Mouse (Mus musculus) olfactory bulb, adult 2 months (tissue): ENCODE measurements at regions not wholly inside any gene's neighbourhood (a gene's known extent, or its start where the extent isn't known, plus 50 kb on each side); places are given as distances from the start of the nearest gene placed in this dataset.

Experiments
- H3K27ac ChIP-seq: fragments of 200-500 bp; 2 replicates; pipeline ENCODE4 v1.5.1; 2012; ENCODE audit warnings: low read depth, low read length; ENCODE audit not compliant: insufficient read depth
- H3K4me1 ChIP-seq: fragments of 200-500 bp; 2 replicates; pipeline ENCODE4 v1.6.1; 2012; ENCODE audit warnings: low read length; ENCODE audit not compliant: control insufficient read depth, insufficient read depth
- H3K4me3 ChIP-seq: fragments of 200-500 bp; 2 replicates; pipeline ENCODE4 v1.5.1; 2012; ENCODE audit warnings: mild to moderate bottlenecking, low read depth, low read length, moderate library complexity; ENCODE audit not compliant: insufficient read depth
- CTCF ChIP-seq: fragments of 200-500 bp; IDR thresholded peaks from 2 replicates; pipeline ENCODE4 v1.5.1; 2012; ENCODE audit warnings: low read depth, mild to moderate bottlenecking, low read length, moderate library complexity; ENCODE audit not compliant: insufficient read depth
- POLR2A ChIP-seq: fragments of 200-500 bp; IDR thresholded peaks from 2 replicates; pipeline ENCODE4 v1.6.1; 2012; ENCODE audit warnings: mild to moderate bottlenecking, low read depth, low read length, moderate library complexity; ENCODE audit not compliant: insufficient read depth
- WGBS: fragments of 180-500 bp; shearing (Covaris S2); methylation state at CpG from one replicate; pipeline ENCODE4 v1.1.7; 2018; 5-methylcytosine and 5-hydroxymethylcytosine counted together

DNA sequence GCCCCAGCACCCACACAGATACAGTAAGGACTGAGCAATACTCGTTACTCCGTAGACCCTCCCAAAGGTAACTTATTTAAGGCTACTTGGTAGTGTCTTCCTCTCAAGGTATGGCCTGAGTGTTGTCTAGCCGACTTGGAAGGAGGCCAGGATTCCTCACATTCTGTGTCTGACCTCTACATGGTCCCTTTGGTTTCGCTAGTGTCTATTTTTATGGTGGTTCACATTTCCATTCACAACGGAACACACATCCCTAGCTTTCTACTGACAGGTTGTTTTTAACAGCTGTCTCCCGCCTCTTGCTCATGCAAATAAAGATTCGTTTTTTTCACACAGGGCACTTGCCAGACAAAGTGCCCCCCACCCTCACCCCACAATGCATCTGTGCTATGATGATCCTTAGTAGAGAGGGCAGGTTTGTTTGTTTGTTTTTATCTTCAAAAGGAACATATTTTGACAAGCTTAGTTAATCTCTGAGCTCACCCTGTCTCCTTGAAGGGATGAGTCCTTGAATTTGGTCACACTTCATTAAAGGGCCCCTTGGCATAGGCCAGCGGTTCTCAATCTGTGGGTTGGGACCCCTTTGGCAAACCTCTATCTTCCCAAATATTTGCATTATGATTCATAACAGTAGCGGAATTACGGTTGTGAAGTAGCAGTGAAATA is 52.7 kb downstream of the Phlda1 start:
- Histone ChIP-seq H3K4me3 (no peak overlapping the region), H3K27ac (no peak overlapping the region), H3K4me1 (no peaks in the 10 kb centered on the region)
- WGBS, result 81% methylated on average over 10 of the region's 10 CpGs
- TF ChIP-seq CTCF, result no peak

DNA sequence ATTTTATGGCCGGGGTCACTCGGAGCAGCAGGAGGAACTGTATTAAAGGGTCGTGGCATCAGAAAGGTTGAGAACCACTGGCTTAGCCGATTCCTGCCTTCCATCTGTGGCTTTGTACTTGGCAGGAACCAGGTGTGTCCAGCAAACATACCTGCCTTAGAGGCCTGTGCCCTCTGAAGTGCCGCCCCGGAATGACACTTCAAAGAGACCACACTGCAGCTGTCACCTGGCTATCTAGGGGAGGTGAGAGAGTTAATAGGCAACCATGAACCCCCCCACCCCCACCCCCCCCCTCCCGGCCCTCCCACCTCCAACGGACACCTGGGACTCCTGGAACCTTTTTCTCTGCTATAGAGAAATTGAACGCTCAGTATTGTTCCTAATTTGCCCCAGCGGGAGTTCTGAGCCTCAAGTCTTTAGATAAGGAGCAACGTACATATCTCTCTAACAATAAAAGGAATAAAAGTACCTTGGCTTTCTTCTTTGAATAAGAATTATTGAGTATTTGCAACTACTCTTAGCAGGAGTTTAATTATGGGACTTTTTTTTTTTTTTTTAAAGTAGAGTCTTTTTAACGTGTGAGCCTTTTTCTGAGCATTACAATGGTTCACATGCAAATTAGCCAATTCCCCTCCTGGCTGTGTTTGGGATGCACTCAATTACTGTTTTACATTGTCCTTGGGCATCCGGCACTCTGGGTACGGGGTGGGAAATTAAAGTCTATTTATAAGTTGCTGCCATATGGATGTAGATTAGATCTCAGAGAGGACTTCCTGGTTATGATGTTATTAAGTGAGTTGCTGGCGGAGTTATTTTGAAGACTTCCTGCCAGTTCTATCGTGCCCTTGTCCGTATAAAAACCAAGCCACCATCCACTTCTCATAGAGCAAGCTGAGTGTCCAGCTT is 53.5 kb downstream of the Phlda1 start:
- no peaks in the 10 kb centered on the region for H3K4me1 ChIP-seq
- no peak for TF ChIP-seq CTCF
- TF ChIP-seq POLR2A, result no peak
- no peak overlapping the region for H3K27ac ChIP-seq
- no peak overlapping the region for H3K4me3 ChIP-seq
- 57% methylated on average over 17 of the region's 17 CpGs for WGBS

DNA sequence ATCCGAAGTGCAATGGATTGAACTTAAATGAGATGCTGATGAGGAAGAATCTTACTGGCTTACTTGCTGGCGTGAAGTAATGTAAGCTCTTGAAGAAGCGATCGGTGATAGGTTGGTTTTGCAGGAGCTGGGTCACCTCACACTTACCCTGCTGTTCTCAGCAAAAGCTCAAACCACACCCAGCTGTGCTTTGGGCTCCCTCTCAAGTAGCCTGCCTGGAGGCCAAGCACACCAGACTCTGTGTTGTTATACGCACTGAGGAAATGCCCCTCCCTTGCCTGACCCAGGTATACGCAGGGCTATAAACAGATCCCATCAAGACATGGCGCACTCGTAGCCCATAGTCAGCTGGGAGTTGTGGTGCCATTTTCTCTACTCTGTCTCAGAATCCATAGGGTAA is 56.5 kb downstream of the Phlda1 start:
- peaks cover 2% of the 10 kb centered on the region; the same call in 1 of the 2 replicates for H3K4me1 ChIP-seq
- no peak overlapping the region for H3K4me3 ChIP-seq
- no peak overlapping the region for H3K27ac ChIP-seq
- 91% methylated on average over 8 of the region's 8 CpGs for WGBS
- TF ChIP-seq POLR2A (no peak), CTCF (no peak)

DNA sequence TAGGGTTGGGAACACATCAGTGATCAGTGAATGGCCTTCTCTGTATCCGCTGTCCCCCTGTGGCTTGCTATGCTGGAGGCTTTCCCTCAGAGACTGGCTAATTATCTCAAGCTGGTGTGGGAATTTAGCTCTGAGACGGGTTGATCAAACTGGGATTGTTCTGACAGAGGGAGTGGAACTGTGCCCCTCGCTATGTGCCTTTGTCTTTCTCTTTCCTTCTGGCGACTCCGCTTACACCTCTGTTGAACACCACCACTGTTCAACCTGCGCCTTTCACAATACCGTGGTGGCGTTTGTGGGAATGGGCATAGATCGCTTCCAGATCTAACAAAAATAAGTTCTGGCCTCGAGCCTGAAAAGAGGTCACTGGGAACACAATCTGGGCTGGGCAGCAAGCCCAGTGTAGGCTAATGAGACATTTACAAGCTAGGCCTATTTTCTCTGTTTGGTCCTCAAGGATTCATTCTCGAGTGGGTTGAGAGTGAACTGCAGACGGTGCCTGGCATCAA is 60.8 kb downstream of the Phlda1 start:
- WGBS, result 48% methylated on average over 12 of the region's 12 CpGs
- H3K4me3 ChIP-seq, result no peak overlapping the region
- TF ChIP-seq POLR2A (no peak), CTCF (no peak)
- H3K4me1 ChIP-seq, result peaks cover 2% of the 10 kb centered on the region; the same call in 1 of the 2 replicates
- H3K27ac ChIP-seq, result peak overlapping the region; percentile 22

DNA sequence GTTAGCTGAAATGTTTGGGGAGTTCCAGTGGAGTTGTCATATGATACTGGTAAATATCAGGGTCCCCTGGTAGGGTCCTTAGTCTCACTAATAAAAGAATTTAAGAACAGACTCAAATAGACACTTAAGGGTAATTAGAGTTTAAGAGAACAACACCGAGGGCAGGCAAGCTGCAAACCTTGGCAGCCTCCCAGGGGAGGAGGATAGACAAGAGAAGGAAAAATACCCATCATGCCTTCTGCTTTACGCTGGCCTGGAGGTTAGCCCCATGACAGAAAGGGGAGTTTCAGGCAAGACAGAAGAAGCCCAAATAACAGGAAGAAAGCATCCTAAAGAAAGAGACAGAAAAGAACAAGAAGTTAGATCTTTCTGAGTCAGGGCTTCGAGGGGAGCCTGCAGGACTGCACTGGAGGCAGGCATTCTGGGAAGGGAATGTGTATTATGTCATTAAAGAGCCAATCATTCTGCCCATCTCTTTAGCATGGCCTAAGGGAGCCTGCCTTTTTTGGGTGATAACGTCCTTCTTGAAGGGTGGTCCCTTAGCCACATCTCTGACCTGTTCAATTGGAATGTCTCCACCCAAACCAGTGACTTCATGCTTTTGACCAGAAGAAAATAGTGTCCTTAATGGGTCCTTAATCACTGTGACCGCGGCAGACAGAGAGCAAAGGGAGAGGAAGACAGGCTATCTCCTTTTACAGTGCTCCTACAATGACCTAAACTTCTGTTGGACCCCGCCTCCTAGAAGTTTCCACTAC is 64.6 kb downstream of the Phlda1 start:
- 60% methylated on average over 7 of the region's 7 CpGs for WGBS
- Histone ChIP-seq H3K4me3 (no peak overlapping the region), H3K4me1 (peaks cover 5% of the 10 kb centered on the region; the same call in 1 of the 2 replicates), H3K27ac (no peak overlapping the region)
- no peak for TF ChIP-seq POLR2A
- no peak for TF ChIP-seq CTCF

DNA sequence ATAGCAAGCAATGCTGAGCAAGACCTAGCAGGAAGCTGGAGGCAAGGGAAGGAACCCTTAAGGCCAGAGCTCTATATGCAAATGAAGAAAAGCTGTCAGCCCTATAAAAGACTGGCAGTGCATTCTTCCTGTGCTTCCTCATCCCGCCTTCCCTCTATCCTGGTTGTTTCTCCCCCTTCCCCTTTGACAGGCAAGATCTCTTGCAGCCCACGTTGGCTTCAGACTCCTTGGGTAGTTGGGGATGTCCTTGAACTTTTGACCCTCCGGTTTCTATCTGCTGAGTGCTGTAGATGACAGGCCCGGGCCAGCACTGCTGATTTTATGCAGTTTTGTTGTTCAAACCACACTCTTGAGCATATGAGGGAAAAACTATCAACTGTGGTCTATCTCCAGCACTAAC is 68.1 kb downstream of the Phlda1 start:
- Histone ChIP-seq H3K4me3 (no peak overlapping the region), H3K4me1 (peaks cover 8% of the 10 kb centered on the region), H3K27ac (no peak overlapping the region)
- 86% methylated on average over 4 of the region's 4 CpGs for WGBS
- TF ChIP-seq CTCF (no peak), POLR2A (no peak)

DNA sequence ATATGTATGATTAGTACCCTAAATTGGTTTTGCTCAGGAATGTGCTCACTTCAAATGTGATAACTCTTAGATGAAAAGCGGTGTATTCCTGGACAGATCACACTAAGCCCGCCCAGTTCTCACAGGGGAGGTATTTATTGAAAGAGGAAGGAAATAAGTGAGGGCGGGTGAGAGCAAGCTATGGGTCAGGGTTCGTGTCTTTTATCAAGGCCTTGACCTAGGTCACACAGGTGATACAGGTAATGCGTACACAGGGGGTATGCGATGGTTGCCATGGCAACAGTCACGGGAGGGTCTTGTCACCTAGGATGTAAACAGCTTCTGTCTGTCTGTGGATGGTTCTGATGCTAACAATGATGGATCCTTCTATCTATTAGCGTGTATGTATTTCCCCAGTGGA is 68.7 kb downstream of the Phlda1 start:
- Histone ChIP-seq H3K4me3 (no peak overlapping the region), H3K4me1 (peaks cover 8% of the 10 kb centered on the region), H3K27ac (no peak overlapping the region)
- TF ChIP-seq CTCF (no peak), POLR2A (no peak)
- 94% methylated on average over 8 of the region's 8 CpGs for WGBS

DNA sequence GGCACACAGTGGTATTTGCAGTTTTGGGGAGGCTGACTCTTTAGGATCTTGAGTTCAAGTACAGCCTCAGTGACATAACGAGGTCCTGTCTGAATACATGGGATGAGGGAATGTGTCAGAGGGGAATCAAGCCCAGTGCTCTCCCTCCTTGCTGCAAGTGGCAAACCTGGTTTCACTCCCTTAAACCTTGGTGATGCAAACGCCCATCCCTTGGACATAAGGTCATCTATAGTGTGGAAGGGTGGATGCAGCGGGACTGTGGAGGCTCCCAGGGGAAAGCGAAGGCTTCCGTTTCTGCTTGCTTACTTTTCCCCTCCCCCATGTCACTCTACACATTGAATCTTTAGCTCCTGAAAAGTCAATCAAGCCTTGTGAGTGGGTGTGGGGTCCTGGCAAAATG is 69.2 kb downstream of the Phlda1 start:
- TF ChIP-seq CTCF (no peak), POLR2A (no peak)
- WGBS, result 85% methylated on average over 5 of the region's 5 CpGs
- peaks cover 8% of the 10 kb centered on the region for H3K4me1 ChIP-seq
- H3K27ac ChIP-seq, result no peak overlapping the region
- H3K4me3 ChIP-seq, result no peak overlapping the region

DNA sequence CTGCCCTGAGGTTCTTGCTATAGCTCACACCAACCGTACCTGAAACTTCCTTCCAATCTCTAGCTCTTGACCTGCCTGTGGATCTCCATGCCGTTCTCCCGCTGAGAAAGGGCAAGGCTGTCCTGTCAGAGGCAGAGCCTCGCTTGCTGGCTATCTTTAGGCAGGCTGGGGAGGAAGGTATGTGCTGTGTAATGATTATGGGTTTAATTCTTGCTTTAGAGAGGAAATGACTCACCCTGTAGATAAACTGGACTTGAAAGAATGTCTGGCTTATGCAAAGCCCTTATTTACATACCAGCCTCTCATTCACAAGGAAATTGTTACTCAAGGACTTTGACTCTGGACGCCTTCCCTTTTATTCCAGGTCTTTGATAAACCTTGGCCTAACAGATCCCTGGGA is 69.8 kb downstream of the Phlda1 start:
- TF ChIP-seq POLR2A (no peak), CTCF (no peak)
- Histone ChIP-seq H3K4me3 (no peak overlapping the region), H3K4me1 (peaks cover 8% of the 10 kb centered on the region), H3K27ac (no peak overlapping the region)
- 38% methylated on average over 5 of the region's 5 CpGs for WGBS
